Mouse (Mus musculus) E14TG2a.4 (cell line): ENCODE results near the gene Prkrip1.

Source experiments
- H3K27me3 ChIP-seq: 2 replicates; pipeline ENCODE4 v1.6.1; 2014; ENCODE audit warnings: low read length, control low read depth; ENCODE audit not compliant: insufficient read depth
- H3K36me3 ChIP-seq: 2 replicates; pipeline ENCODE4 v1.6.1; 2014; ENCODE audit warnings: low read length, control low read depth; ENCODE audit not compliant: insufficient read depth
- H3K4me1 ChIP-seq: replicated peaks from 2 replicates; pipeline ENCODE4 v1.6.1; 2014; ENCODE audit warnings: low read depth, low read length, control low read depth
- H3K4me3 ChIP-seq: replicated peaks from 2 replicates; pipeline ENCODE4 v1.5.1; 2014; ENCODE audit warnings: mild to moderate bottlenecking, low read length
- H3K9me3 ChIP-seq: 2 replicates; pipeline ENCODE4 v1.6.1; 2014; ENCODE audit warnings: low read length, control low read depth
- CTCF ChIP-seq: conservative IDR thresholded peaks from 2 replicates; pipeline ENCODE4 v1.5.1; 2014; ENCODE audit warnings: low read length
- NANOG ChIP-seq: IDR thresholded peaks from 2 replicates; pipeline ENCODE4 v1.6.1; 2014; ENCODE audit warnings: borderline replicate concordance, low read length, mixed read lengths
- POU5F1 ChIP-seq: IDR thresholded peaks from 2 replicates; pipeline ENCODE4 v1.6.1; 2014; ENCODE audit warnings: low read length, borderline replicate concordance

The Prkrip1 gene

DNA sequence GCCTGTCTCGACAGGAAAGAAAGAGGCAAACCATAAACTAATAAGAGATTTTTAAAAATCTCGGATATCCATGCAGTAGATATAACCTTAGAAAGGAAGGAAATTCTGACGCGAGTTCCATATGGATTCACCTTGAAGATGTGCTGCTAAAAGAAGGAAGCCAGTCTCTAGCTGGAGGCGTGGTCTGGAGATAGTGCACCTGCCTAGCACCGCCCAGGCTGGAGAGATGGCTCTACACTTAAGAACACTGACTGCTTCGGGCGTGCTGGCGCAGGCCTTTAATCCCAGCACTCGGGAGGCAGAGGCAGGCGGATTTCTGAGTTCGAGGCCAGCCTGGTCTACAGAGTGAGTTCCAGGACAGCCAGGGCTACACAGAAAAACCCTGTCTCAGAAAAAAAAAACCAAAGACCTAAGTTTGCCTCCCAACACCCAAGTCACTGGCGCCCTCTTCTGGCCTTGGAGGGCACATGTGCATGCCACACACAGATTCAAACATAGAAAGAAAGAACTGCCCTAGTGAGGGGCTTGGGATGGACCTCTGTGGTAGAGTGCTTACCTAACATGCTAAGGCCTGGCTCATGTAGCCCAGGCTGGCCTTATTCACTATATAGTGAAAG lies 61.0 kb downstream of the Prkrip1 start:
- Histone ChIP-seq H3K27me3 (no peaks in the 10 kb centered on the region), H3K9me3 (peaks cover 4% of the 10 kb centered on the region; the same call in 1 of the 2 replicates), H3K4me1 (peaks cover 65% of the 10 kb centered on the region), H3K4me3 (no peak overlapping the region), H3K36me3 (peaks cover 64% of the 10 kb centered on the region)
- no peak for TF ChIP-seq POU5F1
- peak; percentile 75 for TF ChIP-seq CTCF
- TF ChIP-seq NANOG, result no peak

GRCm38 (mm10) chr5:136136292-136136990 lies 62.3 kb downstream of the Prkrip1 start:
- peak overlapping the region; percentile 91 for H3K4me3 ChIP-seq
- H3K27me3 ChIP-seq, result no peaks in the 10 kb centered on the region
- no peaks in the 10 kb centered on the region for H3K9me3 ChIP-seq
- no peak for TF ChIP-seq CTCF
- TF ChIP-seq NANOG, result no peak
- no peak for TF ChIP-seq POU5F1
- H3K4me1 ChIP-seq, result peaks cover 73% of the 10 kb centered on the region
- H3K36me3 ChIP-seq, result peaks cover 69% of the 10 kb centered on the region

- TF ChIP-seq POU5F1, result no peak
- no peak for TF ChIP-seq CTCF
- no peak for TF ChIP-seq NANOG
- H3K36me3 ChIP-seq, result peaks cover 69% of the 10 kb centered on the region
- peaks cover 76% of the 10 kb centered on the region for H3K4me1 ChIP-seq
- H3K27me3 ChIP-seq, result no peaks in the 10 kb centered on the region
- peak within 1 kb of the TSS; percentile 91 for H3K4me3 ChIP-seq
- no peaks in the 10 kb centered on the region for H3K9me3 ChIP-seq
These were observed 63.0 kb downstream of the Prkrip1 start, which contains the start of the genes Lrwd1 and Alkbh4 for GRCm38 (mm10) chr5:136135571-136136291. Gene Lrwd1, minus strand, starts transcription at chr5:136136074. Gene Alkbh4, plus strand, starts transcription at chr5:136136146.
